Mouse (Mus musculus) stomach, postnatal 0 days (tissue): ENCODE data around the gene Trpm3.

Source experiments
- CTCF ChIP-seq: IDR thresholded peaks from 2 replicates; pipeline ENCODE4 v1.5.1; 2016; ENCODE audit warnings: antibody characterized with exemption, low read depth, mild to moderate bottlenecking, moderate library complexity
- EP300 ChIP-seq: optimal IDR thresholded peaks from 2 replicates; pipeline ENCODE3; 2016; ENCODE audit warnings: antibody characterized with exemption

- TF ChIP-seq CTCF: no peak
- TF ChIP-seq EP300: no peak
Measured at GRCm38 (mm10) chr19:23035786-23036185, 896.9 kb downstream of the Trpm3 start.
